Mouse (Mus musculus) T-helper 1 cell (primary cell): Measurements from ENCODE around the gene Syngap1.

ENCODE experiments used
- in situ Hi-C: fragments of 300-600 bp; cut with MboI, MseI; formaldehyde crosslinking; loops from one replicate; pipeline ENCODE4 v1.15.1; 2025; ENCODE audit warnings: high pct_unique_total_duplicates

The Syngap1 gene

GRCm38 (mm10) chr17:26936453-26936852 is 4.6 kb upstream of the Syngap1 start:
- in situ Hi-C loops: no loop called here

DNA sequence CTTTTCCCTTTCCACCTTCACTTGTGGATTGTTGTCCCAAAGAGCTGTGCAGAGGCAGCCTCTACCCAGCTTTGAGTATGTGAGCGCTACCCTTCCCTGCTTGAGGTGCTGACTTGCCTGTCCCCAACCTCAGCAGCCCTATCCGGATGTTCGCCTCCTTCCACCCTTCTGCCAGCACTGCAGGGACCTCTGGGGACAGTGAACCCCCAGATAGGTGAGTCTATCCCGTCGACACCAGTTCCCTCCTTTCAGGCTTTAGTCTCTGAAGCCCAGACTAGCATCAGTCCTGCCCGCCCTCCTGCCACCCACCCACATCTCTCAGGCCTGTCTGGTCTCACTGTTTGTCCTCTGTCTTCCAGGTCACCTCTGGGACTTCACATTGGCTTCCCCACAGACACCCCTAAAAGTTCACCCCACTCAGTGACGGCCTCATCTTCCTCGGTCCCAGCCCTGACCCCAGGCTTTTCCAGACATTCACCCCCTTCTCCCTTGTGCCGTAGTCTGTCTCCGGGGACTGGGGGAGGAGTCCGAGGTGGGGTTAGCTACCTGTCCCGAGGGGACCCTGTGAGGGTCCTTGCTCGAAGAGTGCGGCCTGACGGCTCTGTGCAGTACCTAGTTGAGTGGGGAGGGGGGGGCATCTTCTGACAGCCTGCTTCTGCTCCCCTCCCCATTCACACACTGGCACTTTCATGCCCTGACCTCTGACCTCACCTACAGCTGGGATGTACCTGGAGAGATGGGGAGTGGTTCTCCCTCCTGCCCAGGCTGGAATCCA is 3.9 kb upstream of the Syngap1 start:
- in situ Hi-C loops: no loop called here

DNA sequence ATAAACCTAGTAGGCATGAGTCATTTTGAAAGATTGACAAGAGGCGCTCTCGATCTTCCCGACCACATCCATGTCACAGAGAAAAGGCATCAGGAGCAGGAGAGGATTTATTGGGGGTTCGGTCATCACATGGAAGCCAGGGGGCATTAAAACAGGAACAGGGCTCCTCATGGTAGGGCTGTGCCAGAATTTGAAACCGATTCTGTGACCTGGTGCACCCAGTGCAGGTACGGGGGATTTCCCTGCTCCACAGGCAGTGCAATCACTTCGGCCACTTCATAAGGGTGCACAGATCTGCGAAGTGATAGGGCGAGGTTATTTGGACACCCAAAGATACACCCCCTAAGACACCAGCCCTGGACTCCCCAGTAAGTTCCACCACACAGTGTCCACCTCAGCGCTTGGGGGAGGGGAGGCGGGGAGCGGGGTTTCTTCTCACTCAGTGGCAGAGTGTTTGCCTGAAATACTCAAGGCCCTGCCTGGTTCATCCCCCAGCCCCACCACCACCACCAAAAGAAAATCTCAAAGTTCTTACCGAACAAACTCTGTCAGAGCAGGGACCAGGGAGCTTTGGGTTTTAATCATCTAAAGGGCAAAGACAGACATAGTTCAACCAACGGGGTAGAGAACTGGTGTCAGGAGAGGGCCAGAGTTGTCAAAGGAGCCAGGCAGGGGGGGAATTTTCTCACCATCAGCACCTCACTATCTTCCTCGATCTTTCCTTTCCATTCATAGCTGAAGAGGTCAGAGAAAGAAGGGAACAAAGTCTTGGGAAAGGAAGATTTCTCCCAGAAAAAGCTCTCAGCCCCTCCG is 3.0 kb upstream of the Syngap1 start:
- in situ Hi-C loops: no loop called here

- in situ Hi-C loops: no loop called here
Measured at GRCm38 (mm10) chr17:26938731-26939130, 2.3 kb upstream of the Syngap1 start.

DNA sequence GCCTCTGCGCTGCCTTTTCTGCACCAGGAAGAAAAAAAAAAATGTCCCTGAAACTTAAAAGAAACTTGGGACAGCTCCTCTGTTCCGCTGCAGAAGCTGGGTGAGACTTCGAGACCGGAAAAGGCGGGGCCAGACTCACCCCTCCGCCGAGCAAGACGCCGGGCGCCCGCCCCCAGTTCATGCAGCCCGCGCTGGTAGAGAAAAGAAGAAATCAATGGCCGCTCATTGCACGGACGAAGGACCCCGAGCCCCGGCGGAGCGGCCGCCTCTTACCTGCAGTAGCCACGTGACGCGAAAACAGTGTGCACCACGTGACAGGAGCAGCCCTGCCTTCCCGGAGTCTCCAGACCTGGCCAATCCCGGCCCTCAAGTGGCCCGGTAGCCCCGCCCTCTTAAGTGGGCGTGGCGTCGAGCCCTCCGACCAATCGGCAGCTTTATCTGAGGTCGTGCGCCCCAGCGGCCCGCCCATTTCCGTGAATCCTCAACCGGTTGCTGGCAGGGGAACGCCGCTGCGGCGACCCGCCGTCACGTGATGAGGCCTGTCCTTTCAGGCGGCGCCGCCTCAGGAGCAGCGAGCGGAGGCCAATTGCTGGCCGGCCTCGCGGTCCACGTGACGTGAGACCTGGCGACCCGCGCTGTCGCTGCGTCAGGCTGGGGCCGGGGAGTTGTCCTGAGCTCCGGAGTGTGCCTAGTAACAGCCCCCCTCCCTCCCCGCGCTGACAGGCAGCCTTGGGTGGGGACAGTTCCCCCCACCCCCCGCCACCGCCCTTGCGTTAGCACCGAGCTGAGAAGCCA is 1.7 kb upstream of the Syngap1 start, which contains the start of gene Cuta:
Gene Cuta, minus strand, starts transcription at position 392 of the 795 bp plus-strand sequence.
- in situ Hi-C loops: no loop called here

DNA sequence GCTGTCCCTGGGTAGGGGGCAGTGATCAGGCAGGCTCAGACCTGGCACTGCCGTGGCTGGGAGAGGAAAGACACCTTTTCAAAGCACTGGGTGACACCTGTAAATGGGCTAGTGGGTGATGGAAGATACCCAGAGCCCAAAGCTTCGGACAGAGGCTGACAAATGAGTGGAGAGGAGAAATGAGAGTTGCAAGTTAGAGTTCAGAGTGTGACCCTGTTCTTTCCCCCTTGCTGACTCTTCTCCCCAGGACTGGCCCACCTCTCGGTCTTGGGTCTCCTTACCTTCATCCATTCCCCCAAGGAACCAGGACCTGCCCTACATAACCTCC is 1.1 kb upstream of the Syngap1 start:
- in situ Hi-C loops: loop anchor here (10.0 kb wide), 1 partner anchor 1755 kb away; the partner anchor contains the start of genes BC003965 and Unkl

DNA sequence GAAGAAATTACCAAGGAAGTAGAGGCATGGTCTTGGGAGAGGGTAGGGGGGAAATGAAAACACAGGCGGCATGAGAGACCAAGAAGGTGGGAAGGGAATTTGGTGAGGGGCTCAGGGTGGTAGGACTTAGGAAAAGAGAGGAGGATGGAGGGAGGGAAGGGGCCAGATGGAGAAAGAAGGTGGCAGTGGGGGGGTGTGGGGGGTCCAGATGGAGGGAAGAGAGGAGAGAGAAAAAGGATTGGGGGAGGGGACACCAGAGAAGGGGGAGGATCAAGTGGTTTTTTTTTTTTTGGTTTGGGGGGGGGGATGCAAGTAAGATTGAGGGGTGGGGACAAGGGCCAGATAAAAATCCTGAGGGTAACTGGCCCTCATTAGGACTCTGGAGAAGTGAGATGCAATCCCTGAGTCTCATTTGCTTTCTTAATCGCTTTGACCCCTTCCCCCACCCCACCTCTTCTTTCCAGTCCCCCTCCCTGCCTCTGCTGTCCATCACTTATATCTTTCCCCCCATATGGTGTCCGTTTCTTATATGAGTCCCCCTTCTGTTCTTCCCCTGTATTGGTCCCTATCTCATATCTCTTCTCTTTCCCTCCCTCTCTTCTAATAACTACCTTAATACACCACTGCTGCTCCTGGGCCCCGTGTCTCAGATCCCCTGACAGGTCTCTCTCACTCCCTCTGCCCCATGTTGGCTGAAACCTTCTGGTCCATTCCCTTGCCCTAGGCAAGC is 953 bp downstream of the Syngap1 start:
- in situ Hi-C loops: loop anchor here (10.0 kb wide), 1 partner anchor 1757 kb away; the partner anchor contains the start of genes BC003965 and Unkl

DNA sequence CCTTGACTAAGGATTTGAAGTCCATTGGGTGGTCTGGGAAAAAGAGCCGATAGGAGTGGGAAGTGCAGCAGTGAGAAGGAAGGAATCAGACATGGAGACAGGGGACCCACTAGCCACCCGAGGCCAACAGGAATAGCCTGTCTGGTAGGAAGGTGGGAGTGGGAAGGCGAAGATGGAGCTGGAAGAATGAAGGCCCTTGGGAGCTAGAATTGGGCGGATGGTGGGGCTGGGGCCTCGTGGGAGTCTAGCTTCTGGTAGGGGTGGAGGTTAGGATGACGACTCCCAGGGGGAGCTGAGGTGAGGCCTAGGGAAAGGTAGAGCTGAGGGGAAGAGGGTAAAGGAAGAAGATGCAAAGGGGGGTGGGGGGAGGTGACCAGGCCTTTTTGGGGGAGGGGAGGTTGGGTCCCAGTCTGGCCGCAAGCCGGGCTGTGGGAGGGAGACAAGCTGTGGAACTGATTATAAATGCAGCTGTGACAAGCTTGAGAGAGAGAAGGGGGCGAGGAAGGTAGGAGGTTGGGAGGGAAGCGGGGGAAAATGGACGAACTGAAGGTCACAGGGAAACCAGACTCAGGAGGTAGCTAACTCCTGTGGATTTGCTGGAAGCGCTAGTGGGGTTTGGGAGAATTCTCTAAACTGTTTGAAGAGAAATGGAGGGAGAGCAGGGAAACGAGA is 4.9 kb downstream of the Syngap1 start:
- in situ Hi-C loops: loop anchor here (10.0 kb wide), 1 partner anchor 1761 kb away; the partner anchor contains the start of genes BC003965 and Unkl

DNA sequence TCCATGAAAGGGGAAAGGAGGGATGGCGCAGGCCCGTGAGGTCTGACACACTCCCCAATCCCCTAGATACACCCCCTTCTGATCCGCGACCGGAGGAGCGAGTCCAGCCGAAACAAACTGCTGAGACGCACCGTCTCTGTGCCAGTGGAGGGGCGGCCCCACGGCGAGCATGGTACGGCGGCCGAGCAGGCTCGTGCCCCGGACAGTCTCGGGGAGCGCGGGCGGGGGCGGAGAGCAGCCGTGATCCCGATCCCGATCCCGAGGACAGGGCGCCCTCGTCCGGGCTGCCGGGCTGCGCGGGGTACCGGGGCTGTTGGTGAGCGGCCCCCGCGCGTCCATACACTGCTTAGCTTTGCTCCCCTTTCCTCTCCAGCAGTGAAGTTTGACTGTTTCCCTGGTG is 5.5 kb downstream of the Syngap1 start:
- in situ Hi-C loops: loop anchor here (10.0 kb wide), 1 partner anchor 1762 kb away; the partner anchor contains the start of genes BC003965 and Unkl

GRCm38 (mm10) chr17:26947231-26948100 is 6.4 kb downstream of the Syngap1 start:
- in situ Hi-C loops: loop anchor here (10.0 kb wide), 1 partner anchor 1763 kb away; the partner anchor contains the start of genes BC003965 and Unkl

- in situ Hi-C loops: loop anchor here (10.0 kb wide), 1 partner anchor 1764 kb away; the partner anchor contains the start of genes BC003965 and Unkl
Measured at GRCm38 (mm10) chr17:26948316-26949050, 7.4 kb downstream of the Syngap1 start.

DNA sequence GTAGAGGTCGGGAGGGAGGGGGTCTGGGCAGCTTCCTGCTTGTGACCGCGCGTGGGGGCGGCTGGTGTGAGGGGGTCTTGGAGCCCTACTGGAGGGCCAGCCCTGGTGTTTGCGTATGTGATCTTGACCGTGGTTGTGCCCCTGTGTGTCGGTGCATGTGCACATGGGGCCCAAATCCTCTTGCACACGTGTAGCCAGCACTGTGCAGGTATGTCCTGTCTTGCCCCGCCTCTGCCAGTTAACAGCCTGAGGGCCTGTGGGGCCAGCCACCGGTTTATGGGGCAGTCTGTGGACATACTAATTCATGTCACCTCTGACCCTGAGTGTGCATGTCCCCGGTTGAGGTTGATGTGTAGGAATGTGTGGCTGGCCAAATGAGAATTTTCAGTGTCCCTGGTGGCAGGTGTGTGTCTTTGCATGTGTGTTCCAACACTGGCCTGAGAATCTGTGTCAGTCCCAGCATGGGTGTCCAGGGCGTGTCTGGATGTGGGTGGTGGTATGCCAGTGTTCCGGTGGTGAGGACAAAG is 8.1 kb downstream of the Syngap1 start:
- in situ Hi-C loops: loop anchor here (10.0 kb wide), 1 partner anchor 1764 kb away; the partner anchor contains the start of genes BC003965 and Unkl

DNA sequence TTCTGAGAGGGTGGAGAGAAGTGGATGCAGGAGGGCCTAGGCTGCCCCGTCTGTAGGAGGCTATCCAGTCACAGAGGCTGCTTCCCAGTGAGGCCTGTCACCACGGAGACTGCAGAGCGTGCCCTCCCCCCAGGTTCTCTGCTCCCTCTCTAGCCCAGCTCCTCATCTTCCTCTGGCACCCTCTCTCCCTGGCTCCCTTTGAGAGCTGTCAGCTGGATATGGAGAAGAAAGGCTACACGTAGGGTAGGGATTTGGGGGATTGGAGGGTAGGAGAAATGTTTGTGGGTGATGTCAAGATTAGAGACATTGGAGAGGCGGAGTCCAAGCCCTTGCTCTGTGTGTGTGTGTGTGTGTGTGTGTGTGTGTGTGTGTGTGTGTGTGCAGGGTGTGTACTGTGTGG is 8.8 kb downstream of the Syngap1 start:
- in situ Hi-C loops: loop anchor here (10.0 kb wide), 1 partner anchor 1765 kb away; the partner anchor contains the start of genes BC003965 and Unkl

DNA sequence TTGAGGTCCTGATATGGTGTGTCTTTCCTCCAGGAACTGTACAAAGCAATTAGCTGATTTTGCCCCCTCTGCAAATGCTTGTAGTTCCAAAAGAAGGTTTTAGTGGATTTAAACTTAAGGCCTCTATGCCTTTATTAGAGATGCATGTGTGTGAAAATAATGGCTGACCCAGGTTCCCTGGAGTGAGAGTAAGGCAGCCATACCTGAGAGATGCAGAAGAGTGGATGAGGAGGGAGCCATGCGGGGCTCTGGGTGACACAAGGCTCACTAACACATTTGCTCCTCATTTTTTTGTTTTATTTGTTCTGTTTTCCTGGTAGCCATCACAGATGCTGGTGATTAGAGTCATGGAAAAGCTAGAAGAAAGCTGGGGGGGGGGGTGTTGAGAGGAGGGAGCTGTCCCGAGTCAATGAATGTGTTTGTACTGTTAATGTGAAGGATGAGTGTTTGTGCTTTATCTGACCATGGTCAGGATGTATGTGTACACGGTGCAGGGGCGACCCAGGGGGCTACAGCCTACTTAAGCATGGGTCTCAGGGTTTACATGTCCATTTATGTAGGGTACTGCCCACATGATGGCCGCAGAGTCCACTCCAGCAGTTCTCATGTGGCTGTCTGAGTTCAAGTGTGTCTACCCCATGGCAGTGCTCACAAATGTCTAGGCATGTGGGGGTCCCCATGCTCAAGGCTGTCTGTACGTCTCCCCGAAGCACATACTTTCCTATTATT is 9.7 kb downstream of the Syngap1 start:
- in situ Hi-C loops: no loop called here

GRCm38 (mm10) chr17:26951406-26951805 is 10.4 kb downstream of the Syngap1 start:
- in situ Hi-C loops: no loop called here

GRCm38 (mm10) chr17:26951952-26952877 is 11.2 kb downstream of the Syngap1 start:
- in situ Hi-C loops: no loop called here
